Comparison of ENCODE assay signal across 20 mouse cellular contexts in genomic region chr12:34802308-34802707, GRCm38 (mm10).
DNase-seq lines count a peak whose midpoint lies in the region; ATAC-seq and TF ChIP-seq lines count a peak whose summit lies in the region.
"Had no signal": no experiment of that assay in that cellular context is flagged by ENCODE, and none has a peak within 500 bp of the region (broad histone marks: within the 10 kb centered on the region; RNA-seq: fewer than 3 reads in every experiment).

No protein-coding gene starts in this region.

- no peaks in the 10 kb centered on the region; the same call in 1 of the 2 replicates for H3K4me1 ChIP-seq in lung, postnatal 0 days (ENCODE audit: insufficient read depth, low read depth, low read length)
- no peaks in the 10 kb centered on the region; the same call in 1 of the 2 replicates for H3K4me1 ChIP-seq in lung, adult 2 months (ENCODE audit: control insufficient read depth, insufficient read depth, low read length)
- H3K4me1 ChIP-seq: forebrain, embryonic 12.5 days; heart, embryonic 12.5 days; hindbrain, embryonic 10.5 days had no signal

- no peak overlapping the region for H3K9ac ChIP-seq in lung, postnatal 0 days (replicated peaks; ENCODE audit: low read depth)
- H3K9ac ChIP-seq: embryonic facial prominence, embryonic 12.5 days; forebrain, embryonic 12.5 days; forebrain, postnatal 0 days; heart, embryonic 12.5 days; hindbrain, embryonic 14.5 days had no signal

- no peaks in the 10 kb centered on the region for H3K36me3 ChIP-seq in lung, postnatal 0 days (ENCODE audit: insufficient read depth, low read length)
- no peaks in the 10 kb centered on the region for H3K36me3 ChIP-seq in splenic B cell, adult 2 months (ENCODE audit: control insufficient read depth, insufficient read depth, low read length, poor library complexity, severe bottlenecking)
- H3K36me3 ChIP-seq: embryonic facial prominence, embryonic 12.5 days; forebrain, embryonic 12.5 days; G1E; heart, embryonic 12.5 days; hindbrain, embryonic 10.5 days had no signal

- H3K4me3 ChIP-seq in lung, postnatal 0 days (ENCODE audit: low read depth, low read length): no peak overlapping the region
- no peak overlapping the region for H3K4me3 ChIP-seq in lung, adult 2 months (replicated peaks; ENCODE audit: extremely low read depth, low read depth, low read length)
- H3K4me3 ChIP-seq: embryonic facial prominence, embryonic 12.5 days; forebrain, embryonic 12.5 days; heart, embryonic 12.5 days; hindbrain, embryonic 10.5 days had no signal

- H3K4me2 ChIP-seq in lung, postnatal 0 days (replicated peaks; ENCODE audit: low read depth, low read length): no peak overlapping the region
- H3K4me2 ChIP-seq: embryonic facial prominence, embryonic 12.5 days; forebrain, embryonic 12.5 days; heart, embryonic 12.5 days; hindbrain, embryonic 14.5 days had no signal

- no peak for TF ChIP-seq CTCF in lung, postnatal 0 days (IDR thresholded peaks at IDR 0.05)
- TF ChIP-seq CTCF in lung, adult 2 months (IDR thresholded peaks at IDR 0.05; ENCODE audit: insufficient read depth, low read length): no peak

- no peak overlapping the region for H3K27ac ChIP-seq in lung, postnatal 0 days (ENCODE audit: low read length)
- H3K27ac ChIP-seq: embryonic facial prominence, embryonic 12.5 days; forebrain, embryonic 12.5 days; hindbrain, embryonic 10.5 days; hindbrain, embryonic 14.5 days had no signal

- no peak for TF ChIP-seq POLR2A in lung, adult 2 months (IDR thresholded peaks at IDR 0.05; ENCODE audit: borderline replicate concordance, extremely low read depth, low read depth, low read length)

- ATAC-seq in lung, postnatal 0 days: 0 out of 2 replicates have a peak, but pooled peaks have one; percentile 5
- ATAC-seq in activated CD4-positive, CD25-positive, alpha-beta regulatory T cell, adult 4 months: peak; percentile 87
- ATAC-seq: forebrain, postnatal 0 days had no signal

- DNase-seq in lung, postnatal 0 days (ENCODE audit: low spot score): no peak
- no peak for DNase-seq in lung, adult 2 months
- DNase-seq in CD4-positive helper T cell, adult 2 months (ENCODE audit: low read depth, low spot score): peak; percentile 6
- peak; percentile 52 for DNase-seq in splenic B cell, adult 2 months (ENCODE audit: low read depth, low spot score)
- DNase-seq in thymus, postnatal 4 days: no peak
- DNase-seq in heart, adult 18-20 months: no peak
- DNase-seq: adrenal gland, postnatal 14 days; cerebellum, adult 11-12 months; cerebellum, adult 9-10 months; cerebellum, postnatal 25 days; forebrain, postnatal 0 days; gastrocnemius, postnatal 25 days; heart, adult 11 months had no signal

- H3K27me3 ChIP-seq in lung, postnatal 0 days (replicated peaks; ENCODE audit: insufficient read depth, low read length): no peaks in the 10 kb centered on the region
- H3K27me3 ChIP-seq in splenic B cell, adult 2 months (ENCODE audit: control insufficient read depth, insufficient read depth, low read length, poor library complexity, severe bottlenecking): no peaks in the 10 kb centered on the region
- H3K27me3 ChIP-seq: embryonic facial prominence, embryonic 12.5 days; forebrain, embryonic 12.5 days; heart, embryonic 12.5 days had no signal

- no peaks in the 10 kb centered on the region for H3K9me3 ChIP-seq in lung, postnatal 0 days (ENCODE audit: low read length)
- H3K9me3 ChIP-seq: embryonic facial prominence, embryonic 12.5 days; forebrain, embryonic 12.5 days; heart, embryonic 12.5 days; hindbrain, embryonic 10.5 days had no signal

- TF ChIP-seq EP300 in lung, postnatal 0 days (IDR thresholded peaks at IDR 0.05): no peak

- 54% methylated on average over 4 of the region's 4 CpGs for WGBS in lung, postnatal 0 days
- 63% methylated on average over 4 of the region's 4 CpGs for WGBS in lung, adult 2 months

Comparison
In these comparisons a context has a peak if more than half of its experiments do, and no peak if none do; other contexts are left out.
1. DNase-seq: peak in CD4-positive helper T cell, adult 2 months (single experiment) and splenic B cell, adult 2 months (single experiment); none in lung, postnatal 0 days (single experiment), lung, adult 2 months (single experiment), thymus, postnatal 4 days (single experiment) and heart, adult 18-20 months (0 of 2).